Mouse (Mus musculus) layer of hippocampus, adult 18-20 months (tissue): ENCODE results near the gene Fam71e1. TPM values are rescaled to one million over a fixed set of nuclear protein-coding genes. Genes with fewer than 3 reads are reported as not detected.

Source experiments
- DNase-seq, 2 experiments: peaks; one replicate each; pipeline ENCODE4 v3.0.0; 2022; ENCODE audit warnings: low spot score in 2 of 2
- total RNA-seq, 2 experiments: library from RNA; stranded (reverse); gene quantifications; 2 replicates each; pipeline ENCODE4 v1.2.3; 2021

Fam71e1 gene
- total RNA-seq, 2 experiments from 2014 or later = 16.2 to 17.6 TPM

- DNase-seq = no peak
Observed at GRCm38 (mm10) chr7:44497361-44498055, 1.1 kb downstream of the Fam71e1 start.

GRCm38 (mm10) chr7:44498922-44499321 is 2.5 kb downstream of the Fam71e1 start:
- DNase-seq = no peak

GRCm38 (mm10) chr7:44500046-44500445 is 3.7 kb downstream of the Fam71e1 start:
- DNase-seq = no peak

- DNase-seq = peak; percentile 59 to 84
Observed at GRCm38 (mm10) chr7:44501563-44502115, 5.3 kb downstream of the Fam71e1 start.

GRCm38 (mm10) chr7:44507491-44507890 is 11.1 kb downstream of the Fam71e1 start:
- DNase-seq = no peak

GRCm38 (mm10) chr7:44519240-44519913 is 23.0 kb downstream of the Fam71e1 start:
- no peak for DNase-seq

- DNase-seq = no peak
Observed at GRCm38 (mm10) chr7:44520990-44521389, 24.6 kb downstream of the Fam71e1 start.

- DNase-seq = peak; percentile 18 to 59
Observed at GRCm38 (mm10) chr7:44521710-44522109, 25.3 kb downstream of the Fam71e1 start.

- no peak for DNase-seq
Observed at GRCm38 (mm10) chr7:44523056-44523455, 26.7 kb downstream of the Fam71e1 start.

GRCm38 (mm10) chr7:44524502-44524901 is 28.1 kb downstream of the Fam71e1 start, which contains the start of gene Mybpc2:
TSS of gene Mybpc2 (minus strand) at chr7:44524656.
- no peak for DNase-seq

- peak; percentile 22 to 51 for DNase-seq
Observed at GRCm38 (mm10) chr7:44525126-44525832, 28.9 kb downstream of the Fam71e1 start.

- DNase-seq = no peak
Observed at GRCm38 (mm10) chr7:44526414-44527154, 30.2 kb downstream of the Fam71e1 start.

GRCm38 (mm10) chr7:44527483-44528398 is 31.4 kb downstream of the Fam71e1 start:
- DNase-seq = peak; percentile 45 to 76

GRCm38 (mm10) chr7:44529518-44529917 is 33.1 kb downstream of the Fam71e1 start:
- no peak for DNase-seq

GRCm38 (mm10) chr7:44530507-44530906 is 34.1 kb downstream of the Fam71e1 start:
- DNase-seq = no peak

GRCm38 (mm10) chr7:44531207-44531606 is 34.8 kb downstream of the Fam71e1 start:
- DNase-seq = no peak

GRCm38 (mm10) chr7:44531946-44532732 is 35.8 kb downstream of the Fam71e1 start, which contains the start of gene Spib:
TSS of gene Spib (minus strand) at chr7:44532071.
- DNase-seq = no peak

- DNase-seq = no peak
Observed at GRCm38 (mm10) chr7:44532918-44533745, 36.8 kb downstream of the Fam71e1 start.
